Mouse (Mus musculus): ENCODE results near the gene Flrt1.
"Not testable (repeated sequence)": the region's sequence is repeated elsewhere in the genome, so short reads cannot be mapped to it uniquely, and the experiment has no call there.

Gene Flrt1

DNA sequence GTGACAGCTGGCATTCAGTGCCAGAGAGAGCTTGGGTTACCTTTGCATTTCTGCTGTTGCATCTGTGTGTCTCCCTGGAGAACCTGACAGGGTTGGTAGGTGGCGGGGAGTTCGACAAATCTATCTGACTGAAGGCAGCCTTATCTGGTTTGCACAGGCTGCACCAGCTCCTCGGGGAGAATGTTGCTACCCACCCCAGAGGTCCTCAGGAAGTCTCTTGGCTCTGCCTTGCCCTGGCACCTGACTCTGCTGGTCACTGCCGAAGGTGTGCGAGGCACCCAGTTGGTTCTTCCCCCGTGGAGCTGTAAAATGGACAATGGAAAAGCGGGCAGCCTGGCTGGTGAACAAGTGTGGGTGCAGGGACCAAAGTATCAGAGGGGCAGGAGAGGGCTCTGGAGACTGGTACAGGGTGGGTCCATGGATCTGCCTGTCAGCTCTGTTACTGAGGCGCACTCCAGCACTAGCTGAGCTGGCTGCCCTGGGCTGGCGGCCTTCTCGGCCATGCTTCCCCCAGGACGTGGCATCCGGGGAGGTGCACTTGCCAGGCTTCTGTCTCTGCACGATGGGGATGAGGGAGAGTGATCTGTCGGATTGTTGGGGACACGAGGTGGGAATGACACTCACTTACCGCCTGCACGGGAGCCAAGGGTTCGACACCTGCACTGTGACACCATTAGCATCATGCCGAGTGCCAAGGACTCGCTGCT lies 38.0 kb downstream of the Flrt1 start:
- no peak for DNase-seq

DNA sequence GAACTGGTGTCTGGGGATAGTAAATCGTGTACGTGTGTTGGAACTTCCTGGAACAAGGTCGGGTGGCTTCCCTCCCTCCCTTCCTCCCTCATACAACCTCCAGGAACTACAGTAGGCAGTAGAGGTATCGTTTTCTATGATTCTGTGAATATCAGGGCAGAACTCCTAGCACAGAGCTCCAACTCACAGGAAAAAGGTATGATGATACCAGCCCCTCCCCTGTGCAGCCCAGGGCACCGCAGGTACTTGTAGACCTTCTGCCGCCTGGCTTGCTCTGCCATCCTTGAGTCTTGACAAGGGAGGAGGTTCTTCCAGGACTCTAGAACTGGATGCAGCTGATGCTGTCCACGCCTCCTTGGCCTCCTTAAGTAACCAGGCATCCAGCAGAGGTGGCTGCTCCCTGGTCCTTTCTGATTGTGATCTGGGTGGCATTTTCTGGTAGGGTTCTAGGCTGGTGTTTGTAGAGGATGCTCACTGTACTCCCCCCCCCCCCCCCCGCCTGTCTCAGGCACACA lies 38.6 kb downstream of the Flrt1 start:
- no peak for DNase-seq

DNA sequence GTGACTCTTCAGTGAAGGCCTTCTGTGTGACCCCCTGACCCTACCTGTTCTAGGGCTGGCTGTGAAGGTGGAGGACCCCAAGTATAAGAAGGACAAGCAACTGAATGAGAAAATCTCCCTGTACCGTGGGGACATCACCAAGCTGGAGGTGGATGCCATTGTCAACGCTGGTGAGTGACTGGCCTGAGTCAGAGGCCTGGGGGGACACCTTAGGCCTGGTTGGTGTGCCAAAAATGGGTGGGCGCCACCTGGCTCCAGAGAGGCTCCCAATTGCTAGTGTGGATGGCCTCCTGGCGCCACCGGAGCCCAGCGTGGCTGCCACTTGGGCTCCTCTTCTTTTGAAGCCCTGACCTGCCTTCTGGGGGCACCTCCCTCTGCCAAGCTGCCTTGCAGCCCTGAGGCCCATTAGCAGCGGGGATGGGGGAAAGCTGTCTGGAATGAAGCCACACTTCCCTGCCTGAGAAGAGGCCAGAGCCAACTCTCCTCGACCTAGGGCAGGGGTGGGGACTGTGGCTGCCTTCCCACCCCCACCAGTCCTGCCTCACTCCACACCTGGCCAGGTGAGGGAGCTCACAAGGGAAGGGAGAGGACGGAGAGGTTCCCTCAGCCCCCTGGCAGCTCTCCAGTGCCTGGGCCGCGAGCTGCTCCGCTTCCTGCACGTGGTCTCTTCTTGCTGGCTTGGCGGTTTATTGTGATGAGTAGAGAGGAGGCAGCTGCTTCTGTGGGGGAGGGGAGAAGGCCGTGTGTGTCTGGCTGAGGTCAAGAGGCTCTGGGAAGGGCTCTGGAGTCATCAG lies 39.3 kb downstream of the Flrt1 start:
- peak; percentile 78 to 91 for DNase-seq

DNA sequence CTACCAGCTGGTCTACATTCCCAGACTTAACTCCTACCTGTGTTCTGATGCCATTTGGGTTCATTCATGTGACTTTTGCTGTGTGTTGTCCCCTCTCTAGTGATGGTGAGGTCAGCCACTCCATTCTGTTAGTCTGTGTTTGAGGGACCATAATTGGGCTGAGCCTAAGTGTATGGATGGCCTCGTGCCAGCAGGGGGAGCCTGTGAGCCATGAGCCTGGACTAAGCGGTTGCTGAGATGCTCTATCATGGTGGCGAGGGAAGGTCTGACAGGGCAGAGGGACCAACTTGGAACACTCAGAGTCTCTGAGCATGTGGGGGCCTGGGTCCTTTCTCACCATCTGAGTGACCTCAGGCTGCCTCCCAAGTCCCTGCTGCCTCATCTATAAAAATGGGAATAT lies 41.0 kb downstream of the Flrt1 start:
- peak; percentile 84 to 86 for DNase-seq

DNA sequence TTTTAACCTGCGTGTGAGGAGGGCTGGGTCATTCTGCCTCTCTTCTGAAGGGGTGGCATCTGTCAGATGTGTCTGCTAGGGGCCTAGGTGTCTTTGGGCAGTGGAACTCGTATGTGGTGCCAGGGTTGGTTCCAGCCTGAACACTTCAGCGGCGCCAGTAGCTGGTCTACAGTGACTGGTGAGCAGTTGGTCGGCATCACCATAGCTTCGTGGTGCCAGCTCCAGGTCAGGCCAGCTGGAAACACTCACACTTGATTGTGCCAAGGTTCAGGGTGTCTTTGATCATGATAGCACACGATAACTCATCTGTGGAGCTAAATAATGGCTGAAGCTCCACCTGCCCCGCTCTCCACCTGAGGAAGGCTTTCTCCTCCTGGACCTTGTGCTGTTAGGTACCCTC lies 42.6 kb downstream of the Flrt1 start:
- DNase-seq = no peak

DNA sequence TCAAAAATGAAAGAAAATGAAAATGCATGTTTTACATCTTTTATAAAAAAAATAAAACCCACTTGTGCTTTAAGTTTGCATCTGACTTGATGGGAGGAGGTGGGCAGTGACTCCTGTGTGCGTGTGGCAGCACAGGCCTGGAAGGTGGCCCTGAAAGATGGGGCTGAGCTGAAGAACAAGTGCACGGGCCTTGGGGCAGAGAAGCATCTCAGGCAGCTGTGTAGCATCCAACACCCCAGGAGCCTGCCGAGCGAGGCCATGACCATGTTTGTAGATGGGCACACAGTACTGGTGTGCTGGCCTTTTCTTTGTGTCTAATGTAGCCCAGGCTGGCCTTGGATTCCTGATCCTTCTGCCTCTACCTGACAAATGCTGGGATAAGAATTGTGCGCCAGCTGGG lies 43.4 kb downstream of the Flrt1 start:
- no peak for DNase-seq

DNA sequence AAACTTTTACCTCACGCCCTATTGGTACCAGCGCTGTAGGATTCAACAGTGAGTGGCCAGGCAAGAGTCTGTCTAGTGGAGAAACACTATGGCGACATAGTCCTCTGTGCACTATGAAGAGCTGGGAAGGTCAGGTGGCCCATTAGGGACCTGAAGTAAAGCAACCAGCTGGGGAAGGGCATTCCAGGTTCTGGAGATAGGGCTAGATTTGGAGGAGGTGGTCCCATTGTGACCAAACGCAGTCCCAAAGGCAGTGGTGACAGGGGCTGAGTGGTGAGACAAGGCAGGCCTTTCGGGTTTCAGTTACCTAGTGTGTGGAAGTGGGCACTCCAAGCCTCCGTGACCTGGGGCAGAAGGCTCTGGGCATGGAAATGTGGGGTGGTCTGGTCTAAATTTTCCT lies 47.0 kb downstream of the Flrt1 start:
- peak in 1 of 2 experiments; percentile 37 for DNase-seq

DNA sequence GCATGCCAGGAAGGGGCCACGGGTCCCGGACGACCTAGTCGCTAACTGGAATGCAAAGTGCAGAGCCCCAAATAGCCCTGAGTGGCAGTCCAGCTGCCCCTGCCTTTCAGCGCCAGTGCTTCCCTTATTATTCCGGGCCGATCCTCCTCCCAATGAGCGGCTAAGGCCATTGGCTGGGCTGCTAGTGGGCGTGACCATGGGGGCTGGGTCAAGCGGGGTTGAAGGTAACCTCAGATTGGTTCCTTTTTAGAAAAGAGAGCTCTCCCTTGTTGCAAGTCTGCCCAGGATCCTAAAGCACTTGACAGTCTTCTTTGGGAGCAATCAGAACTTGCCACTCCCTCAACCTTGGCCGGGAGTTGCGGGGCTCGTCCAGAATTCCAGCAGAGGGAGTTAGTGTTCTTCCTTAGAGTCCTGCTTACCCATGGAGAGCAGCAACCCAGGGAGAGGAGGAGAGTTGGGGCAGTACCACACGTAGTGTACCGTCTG lies 47.8 kb downstream of the Flrt1 start:
- peak; percentile 92 to 96 for DNase-seq

DNA sequence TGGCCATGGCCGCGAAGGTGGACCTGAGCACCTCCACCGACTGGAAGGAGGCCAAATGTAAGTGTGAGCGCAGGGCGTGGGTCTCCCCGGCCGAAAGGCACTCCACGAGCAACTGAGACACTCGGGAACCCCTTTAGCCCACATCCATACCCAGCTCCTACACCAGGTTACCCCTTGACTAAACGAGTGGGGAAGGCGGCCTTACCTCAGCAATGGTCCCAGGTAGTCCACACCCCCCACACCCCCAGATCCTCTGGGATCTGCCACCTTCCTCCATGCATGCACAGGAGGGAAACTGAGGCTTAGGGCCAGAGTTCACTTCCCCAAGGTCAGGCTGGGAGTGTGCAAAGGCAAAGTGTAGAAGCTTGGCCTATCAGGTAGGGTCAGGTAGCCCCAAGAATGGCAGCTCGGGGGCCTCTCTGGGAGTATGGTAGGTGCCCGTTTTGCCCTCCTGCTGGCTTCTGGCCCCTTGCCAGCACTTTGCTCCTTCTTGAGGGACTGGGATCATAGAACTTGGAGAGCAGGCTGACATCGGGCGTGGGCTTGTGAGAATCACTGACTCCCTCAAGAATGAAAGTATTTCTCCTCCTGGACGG lies 48.3 kb downstream of the Flrt1 start:
- peak; percentile 80 to 87 for DNase-seq

DNA sequence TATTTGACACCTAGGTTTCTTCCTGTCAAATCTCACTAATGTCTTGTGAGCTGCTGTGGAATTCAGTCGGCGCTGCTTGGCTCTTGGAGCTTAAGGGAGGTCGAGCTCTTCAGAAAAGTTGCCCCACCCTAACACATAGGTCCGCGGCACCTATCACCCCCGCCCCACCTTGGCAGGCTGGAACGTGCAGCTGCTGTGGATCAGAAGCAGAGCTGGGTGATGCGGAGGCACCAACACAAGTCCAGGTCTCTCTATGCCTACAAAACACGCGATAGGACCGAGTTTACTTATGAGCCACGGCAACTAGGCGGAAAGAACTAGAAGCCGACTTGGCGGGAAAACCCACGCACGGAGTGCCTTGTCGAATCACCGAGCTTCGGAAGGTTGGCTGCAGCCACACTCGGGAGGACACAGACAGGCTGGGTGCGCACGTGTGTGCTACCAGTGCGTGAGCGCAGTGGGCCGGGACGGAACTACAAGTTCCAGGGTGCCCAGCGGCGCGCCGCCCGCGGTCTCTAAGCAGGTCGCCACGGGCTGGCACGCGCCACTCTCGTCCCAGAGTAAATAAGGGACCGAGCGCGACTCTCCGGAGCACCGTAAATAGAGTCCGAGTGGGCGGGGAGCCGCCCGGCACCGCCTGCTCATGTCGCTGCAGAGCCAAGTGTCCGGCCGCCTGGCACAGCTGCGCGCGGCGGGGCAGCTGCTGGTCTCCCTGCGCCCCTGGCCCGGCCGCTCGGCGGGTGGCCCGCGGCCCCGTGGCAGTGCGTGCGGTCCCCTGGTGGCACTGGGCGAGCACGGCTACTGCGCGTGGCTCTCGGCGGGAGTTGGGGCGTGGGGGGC lies 49.1 kb downstream of the Flrt1 start, which contains the start of gene Macrod1:
Macrod1 (plus strand) TSS at position 563 of the 840 bp plus-strand sequence.
- DNase-seq = peak; percentile 88 to 93

DNA sequence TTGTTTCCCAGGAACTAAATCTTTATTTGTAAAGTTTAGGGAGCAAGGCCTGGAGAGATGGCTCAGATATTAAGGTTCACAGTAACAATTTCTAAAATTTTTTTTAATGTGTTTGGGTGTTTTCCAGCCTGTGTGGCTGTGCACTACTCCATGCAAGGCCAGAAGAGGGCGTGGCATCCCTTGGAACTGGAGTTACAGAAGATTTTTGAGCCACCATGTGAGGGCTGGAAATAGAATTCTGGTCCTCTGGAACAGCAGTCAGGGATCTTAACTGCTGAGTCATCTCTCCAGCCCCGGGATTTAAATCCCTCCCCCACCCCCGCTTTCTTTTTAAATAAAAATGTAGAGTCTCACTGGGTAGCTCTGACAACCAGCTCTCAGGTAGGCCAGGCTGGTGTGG lies 50.4 kb downstream of the Flrt1 start:
- peak in 1 of 2 experiments; percentile 27 for DNase-seq

DNA sequence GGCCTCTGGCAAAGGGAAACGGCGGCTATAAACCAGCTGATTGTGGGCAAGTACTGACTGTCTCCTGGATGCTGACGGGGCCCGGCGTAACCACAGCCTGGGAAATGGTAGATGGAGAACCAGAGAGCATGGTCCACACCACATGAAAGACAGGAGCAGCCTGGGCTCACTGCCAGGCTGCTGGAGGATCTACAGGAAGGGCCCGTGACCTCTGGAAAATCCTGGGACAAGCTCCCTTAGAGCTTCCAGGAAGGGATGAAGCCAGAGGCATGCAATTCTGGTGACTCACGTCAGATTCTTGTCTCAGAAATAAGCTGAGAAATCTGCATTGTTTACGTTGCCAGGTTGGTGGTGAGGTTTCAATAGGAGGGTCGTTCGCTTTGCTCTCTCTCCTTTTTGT lies 50.8 kb downstream of the Flrt1 start:
- peak; percentile 35 to 66 for DNase-seq

DNA sequence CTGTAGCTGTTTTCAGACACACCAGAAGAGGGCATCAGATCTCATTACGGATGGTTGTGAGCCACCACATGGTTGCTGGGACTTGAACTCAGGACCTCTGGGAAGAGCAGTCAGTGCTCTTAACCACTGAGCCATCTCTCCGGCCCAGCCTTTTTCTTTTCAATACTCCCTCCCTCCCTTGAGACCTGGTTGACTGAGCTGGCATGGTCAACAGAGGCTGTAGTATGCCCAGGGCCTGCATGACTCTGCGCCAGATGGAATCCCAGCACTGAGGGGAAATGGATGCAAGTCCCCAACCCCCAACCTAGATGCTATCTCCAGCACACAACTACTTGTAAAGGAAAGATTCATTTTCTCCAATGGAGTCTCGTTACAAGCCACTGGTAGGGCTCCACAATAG lies 52.1 kb downstream of the Flrt1 start:
- DNase-seq = not testable (repeated sequence)

DNA sequence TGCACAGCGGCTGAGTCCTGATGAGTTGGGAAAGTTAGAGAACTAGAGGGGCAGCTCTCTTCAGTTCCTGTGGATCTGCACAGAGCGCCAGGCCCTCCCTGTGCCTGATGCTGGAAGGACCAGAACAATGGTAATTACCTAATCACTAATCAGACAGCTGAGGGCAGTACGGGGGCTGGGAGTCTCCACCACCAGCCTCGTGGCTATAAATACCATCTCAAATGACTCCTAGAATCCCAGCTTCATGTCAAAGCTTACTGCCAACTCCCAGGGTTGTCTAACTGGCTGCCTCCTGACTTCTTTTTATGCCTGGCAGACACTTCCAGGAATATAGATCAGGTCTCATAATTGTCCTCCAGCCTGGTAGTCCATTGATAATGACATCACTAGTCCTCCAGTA lies 60.8 kb downstream of the Flrt1 start:
- DNase-seq = no peak

DNA sequence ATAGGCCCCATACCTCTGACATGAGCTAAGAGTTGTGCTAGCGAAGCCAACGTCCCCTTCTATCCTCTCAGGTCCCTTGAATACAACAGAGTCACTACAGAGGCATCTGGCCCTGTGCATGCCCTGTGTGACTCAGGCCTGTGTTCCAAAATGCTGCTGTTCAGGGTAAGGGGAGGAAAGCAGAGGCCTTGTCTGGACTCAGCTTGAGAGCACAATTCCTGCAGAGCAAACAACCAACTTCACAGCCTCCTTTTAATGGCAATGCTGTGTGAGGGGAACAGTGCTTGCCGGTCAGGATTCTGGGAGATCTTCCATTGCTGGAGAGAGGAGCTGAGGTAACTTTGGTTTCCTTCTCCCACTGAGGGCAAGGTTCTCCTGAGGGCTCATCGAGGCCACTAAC lies 61.2 kb downstream of the Flrt1 start:
- no peak for DNase-seq
